Mouse (Mus musculus) lung, postnatal 0 days (tissue): ENCODE measurements around the gene Ets2.

Experiments
- CTCF ChIP-seq: IDR thresholded peaks from 2 replicates; pipeline ENCODE4 v1.5.1; 2016; ENCODE audit warnings: antibody characterized with exemption, mild to moderate bottlenecking
- EP300 ChIP-seq: IDR thresholded peaks from 2 replicates; pipeline ENCODE4 v1.6.1; 2016; ENCODE audit warnings: antibody characterized with exemption, mild to moderate bottlenecking, control low read depth

GRCm38 (mm10) chr16:95710129-95710528, 8.3 kb downstream of the Ets2 start:
- TF ChIP-seq CTCF (no peak), EP300 (no peak)
